Mouse (Mus musculus): ENCODE results near the gene Atp2b4. TPM values are rescaled to one million over a fixed set of nuclear protein-coding genes. Genes with fewer than 3 reads are reported as not detected.
"Not testable (repeated sequence)": the region's sequence is repeated elsewhere in the genome, so short reads cannot be mapped to it uniquely, and the experiment has no call there.

The Atp2b4 gene
- polyA plus RNA-seq, 1 experiment from 2014 or later, result 11.2 TPM

- no peaks in the 10 kb centered on the region for H3K9me3 ChIP-seq (replicated peaks)
- no peak for ATAC-seq (replicated peaks; ENCODE audit: insufficient number of reproducible peaks, insufficient read depth, low FRiP score, low read depth)
- no peaks in the 10 kb centered on the region for H3K36me3 ChIP-seq
- H3K27ac ChIP-seq, result no peak overlapping the region
- H3K4me2 ChIP-seq, result no peak overlapping the region
- H3K9ac ChIP-seq, result no peak overlapping the region
- 67% methylated on average over 7 of the region's 7 CpGs for WGBS
- no peaks in the 10 kb centered on the region for H3K27me3 ChIP-seq
- no peak overlapping the region for H3K4me3 ChIP-seq
- 0 out of 2 replicates have a peak, but pooled peaks cover 7% of the 10 kb centered on the region for H3K4me1 ChIP-seq (replicated peaks)
Observed at GRCm38 (mm10) chr1:133667721-133668120, 133.1 kb downstream of the Atp2b4 start.

- H3K9me3 ChIP-seq (replicated peaks); H3K4me1 ChIP-seq (replicated peaks); H3K4me2 ChIP-seq; H3K9ac ChIP-seq; H3K27me3 ChIP-seq; H3K4me3 ChIP-seq; H3K27ac ChIP-seq; ATAC-seq (replicated peaks; ENCODE audit: insufficient number of reproducible peaks, insufficient read depth, low FRiP score, low read depth); H3K36me3 ChIP-seq: not testable (repeated sequence)
- 82% methylated on average over 7 of the region's 8 CpGs for WGBS
Observed at GRCm38 (mm10) chr1:133665713-133666112, 135.1 kb downstream of the Atp2b4 start.

- Histone ChIP-seq H3K36me3 (no peaks in the 10 kb centered on the region), H3K27ac (peak overlapping the region; percentile 61), H3K9ac (no peak overlapping the region), H3K4me2 (no peak overlapping the region), H3K4me3 (no peak overlapping the region), H3K9me3 (replicated peaks) (no peaks in the 10 kb centered on the region), H3K4me1 (replicated peaks) (peaks cover 11% of the 10 kb centered on the region), H3K27me3 (no peaks in the 10 kb centered on the region)
- 79% methylated on average over 11 of the region's 11 CpGs for WGBS
- ATAC-seq (replicated peaks; ENCODE audit: insufficient number of reproducible peaks, insufficient read depth, low FRiP score, low read depth), result no peak
Observed at GRCm38 (mm10) chr1:133664203-133664970, 136.5 kb downstream of the Atp2b4 start.

- Histone ChIP-seq H3K4me2 (no peak overlapping the region), H3K27ac (peak overlapping the region; percentile 61)
Observed at GRCm38 (mm10) chr1:133663427-133663826, 137.4 kb downstream of the Atp2b4 start.

GRCm38 (mm10) chr1:133662941-133663340, 137.9 kb downstream of the Atp2b4 start:
- Histone ChIP-seq H3K4me1 (replicated peaks) (peaks cover 26% of the 10 kb centered on the region), H3K4me2 (no peak overlapping the region), H3K36me3 (no peaks in the 10 kb centered on the region), H3K9me3 (replicated peaks) (no peaks in the 10 kb centered on the region), H3K9ac (no peak overlapping the region), H3K4me3 (no peak overlapping the region), H3K27me3 (no peaks in the 10 kb centered on the region), H3K27ac (peak overlapping the region; percentile 61)
- WGBS, result 96% methylated on average over 7 of the region's 7 CpGs
- no peak for ATAC-seq (replicated peaks; ENCODE audit: insufficient number of reproducible peaks, insufficient read depth, low FRiP score, low read depth)

More at GRCm38 (mm10) chr1:133663427-133663826, 137.4 kb downstream of the Atp2b4 start:
- no peak; the same call in 1 of the 2 replicates for ATAC-seq (replicated peaks; ENCODE audit: insufficient number of reproducible peaks, insufficient read depth, low FRiP score, low read depth)
- no peak overlapping the region for H3K4me3 ChIP-seq
- H3K36me3 ChIP-seq, result no peaks in the 10 kb centered on the region
- H3K9me3 ChIP-seq (replicated peaks), result no peaks in the 10 kb centered on the region
- peaks cover 21% of the 10 kb centered on the region for H3K4me1 ChIP-seq (replicated peaks)
- H3K27me3 ChIP-seq, result no peaks in the 10 kb centered on the region
- no peak overlapping the region for H3K9ac ChIP-seq
- 47% methylated on average over 4 of the region's 4 CpGs for WGBS

- no peaks in the 10 kb centered on the region for H3K9me3 ChIP-seq (replicated peaks)
- H3K4me1 ChIP-seq (replicated peaks), result peaks cover 40% of the 10 kb centered on the region
- H3K4me2 ChIP-seq, result peak within 1 kb of the TSS; percentile 87
- H3K36me3 ChIP-seq, result 0 out of 2 replicates have a peak, but pooled peaks cover 3% of the 10 kb centered on the region
- H3K4me3 ChIP-seq, result peak within 1 kb of the TSS; percentile 69
- H3K9ac ChIP-seq, result peak within 1 kb of the TSS; percentile 82
- no peaks in the 10 kb centered on the region for H3K27me3 ChIP-seq
- 2% methylated on average over 26 of the region's 26 CpGs for WGBS
- peak within 1 kb of the TSS; percentile 89 for H3K27ac ChIP-seq
- ATAC-seq (replicated peaks; ENCODE audit: insufficient number of reproducible peaks, insufficient read depth, low FRiP score, low read depth), result peak; percentile 97
Observed at GRCm38 (mm10) chr1:133661203-133661933, 139.5 kb downstream of the Atp2b4 start, which contains the start of gene Gm38394. Gene Gm38394, minus strand, starts transcription at chr1:133661318.

- under 1% methylated on average over 37 of the region's 41 CpGs for WGBS
- ATAC-seq (replicated peaks; ENCODE audit: insufficient number of reproducible peaks, insufficient read depth, low FRiP score, low read depth), result peak; percentile 61
Observed at GRCm38 (mm10) chr1:133660466-133661202, 140.2 kb downstream of the Atp2b4 start, which contains the start of gene Zbed6. Gene Zbed6, minus strand, starts transcription at chr1:133660885.

GRCm38 (mm10) chr1:133658878-133659277, 142.0 kb downstream of the Atp2b4 start:
- H3K36me3 ChIP-seq, result peaks cover 9% of the 10 kb centered on the region; the same call in 1 of the 2 replicates
- 0 out of 2 replicates have a peak overlapping the region, but pooled peaks have one; percentile 7 for H3K4me3 ChIP-seq
- no peak overlapping the region for H3K9ac ChIP-seq
- H3K9me3 ChIP-seq (replicated peaks), result no peaks in the 10 kb centered on the region
- no peak for ATAC-seq (replicated peaks; ENCODE audit: insufficient number of reproducible peaks, insufficient read depth, low FRiP score, low read depth)
- no peaks in the 10 kb centered on the region for H3K27me3 ChIP-seq
- H3K4me2 ChIP-seq, result peak overlapping the region; percentile 87
- no peak overlapping the region for H3K27ac ChIP-seq
- 75% methylated on average over 3 of the region's 3 CpGs for WGBS
- H3K4me1 ChIP-seq (replicated peaks), result peaks cover 45% of the 10 kb centered on the region

More at GRCm38 (mm10) chr1:133660466-133661202, 140.2 kb downstream of the Atp2b4 start, which contains the start of gene Zbed6:
- Histone ChIP-seq H3K4me2 (peak within 1 kb of the TSS; percentile 87), H3K4me1 (replicated peaks) (peaks cover 40% of the 10 kb centered on the region), H3K9me3 (replicated peaks) (no peaks in the 10 kb centered on the region), H3K27me3 (no peaks in the 10 kb centered on the region), H3K9ac (peak within 1 kb of the TSS; percentile 82), H3K27ac (peak within 1 kb of the TSS; percentile 89), H3K36me3 (0 out of 2 replicates have a peak, but pooled peaks cover 3% of the 10 kb centered on the region), H3K4me3 (peak within 1 kb of the TSS; percentile 69)

GRCm38 (mm10) chr1:133656811-133657210, 144.0 kb downstream of the Atp2b4 start:
- peaks cover 12% of the 10 kb centered on the region; the same call in 1 of the 2 replicates for H3K36me3 ChIP-seq
- H3K4me1 ChIP-seq (replicated peaks), result peaks cover 42% of the 10 kb centered on the region
- no peak overlapping the region for H3K4me3 ChIP-seq
- no peak overlapping the region for H3K27ac ChIP-seq
- H3K9ac ChIP-seq, result peak overlapping the region; percentile 6; the same call in 1 of the 2 replicates
- ATAC-seq (replicated peaks; ENCODE audit: insufficient number of reproducible peaks, insufficient read depth, low FRiP score, low read depth), result no peak
- 0 out of 2 replicates have a peak overlapping the region, but pooled peaks have one; percentile 4 for H3K4me2 ChIP-seq
- WGBS, result 51% methylated on average over 5 of the region's 5 CpGs
- no peaks in the 10 kb centered on the region for H3K27me3 ChIP-seq
- H3K9me3 ChIP-seq (replicated peaks), result no peaks in the 10 kb centered on the region

GRCm38 (mm10) chr1:133653033-133653432, 147.8 kb downstream of the Atp2b4 start:
- Histone ChIP-seq H3K4me2 (no peak overlapping the region), H3K4me1 (replicated peaks) (peaks cover 23% of the 10 kb centered on the region), H3K9me3 (replicated peaks) (no peaks in the 10 kb centered on the region), H3K27me3 (no peaks in the 10 kb centered on the region), H3K4me3 (no peak overlapping the region), H3K27ac (no peak overlapping the region), H3K9ac (no peak overlapping the region), H3K36me3 (peaks cover 17% of the 10 kb centered on the region)
- ATAC-seq (replicated peaks; ENCODE audit: insufficient number of reproducible peaks, insufficient read depth, low FRiP score, low read depth), result no peak
- WGBS, result 85% methylated on average over 1 of the region's 1 CpGs
